Mouse (Mus musculus) right cerebral cortex, postnatal 10 days (tissue): ENCODE results near the gene Cldn10.
A peak's percentile ranks its signal among the peaks of the same experiment; 100 is the strongest.

ENCODE experiments used
- DNase-seq, 2 experiments: peaks; one replicate each; pipeline ENCODE4 v3.0.0; 2021; ENCODE audit warnings: low spot score in 2 of 2

Gene Cldn10

GRCm38 (mm10) chr14:118787621-118788020 is at the start of gene Cldn10:
Cldn10 (plus strand) TSS chr14:118787908.
- DNase-seq = no peak

- DNase-seq = no peak
These were observed 45.9 kb upstream of the Cldn10 start for GRCm38 (mm10) chr14:118741780-118742179.

- DNase-seq = no peak
These were observed 44.8 kb upstream of the Cldn10 start for GRCm38 (mm10) chr14:118742862-118743261.

GRCm38 (mm10) chr14:118749068-118749467 is 38.6 kb upstream of the Cldn10 start:
- peak in 1 of 2 experiments; percentile 4 for DNase-seq

- DNase-seq = peak in 1 of 2 experiments; percentile 3
These were observed 38.0 kb upstream of the Cldn10 start for GRCm38 (mm10) chr14:118749715-118750114.

GRCm38 (mm10) chr14:118750505-118751192 is 37.1 kb upstream of the Cldn10 start:
- DNase-seq = peak in 1 of 2 experiments; percentile 10

- DNase-seq = peak in 1 of 2 experiments; percentile 0
These were observed 36.4 kb upstream of the Cldn10 start for GRCm38 (mm10) chr14:118751193-118751753.

DNA sequence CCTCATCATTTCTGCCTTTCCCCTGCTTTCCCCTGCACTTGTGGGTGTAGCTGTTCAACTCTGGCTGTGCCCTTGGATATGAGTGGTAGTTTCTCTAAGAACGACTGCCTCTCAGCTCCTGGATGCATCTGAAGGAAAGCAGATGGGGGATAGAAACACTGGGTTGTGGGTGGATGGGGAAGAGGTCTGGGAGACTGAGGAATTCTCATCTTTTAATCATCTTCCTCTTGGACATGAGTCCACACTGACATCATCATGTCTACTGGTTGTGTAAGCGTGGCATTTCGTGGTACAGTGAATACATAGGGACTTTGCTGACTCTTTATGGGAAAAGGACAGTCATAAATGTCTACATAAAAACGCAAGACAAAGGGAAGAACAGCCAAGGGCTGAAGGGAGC is 31.7 kb upstream of the Cldn10 start:
- DNase-seq = peak in 1 of 2 experiments; percentile 12

- DNase-seq = peak in 1 of 2 experiments; percentile 15
These were observed 31.1 kb upstream of the Cldn10 start for GRCm38 (mm10) chr14:118756566-118756965.

GRCm38 (mm10) chr14:118763362-118763761 is 24.3 kb upstream of the Cldn10 start:
- DNase-seq = peak in 1 of 2 experiments; percentile 12

- no peak for DNase-seq
These were observed 23.7 kb upstream of the Cldn10 start for GRCm38 (mm10) chr14:118763917-118764495.

GRCm38 (mm10) chr14:118765306-118765705 is 22.4 kb upstream of the Cldn10 start:
- peak in 1 of 2 experiments; percentile 14 for DNase-seq

DNA sequence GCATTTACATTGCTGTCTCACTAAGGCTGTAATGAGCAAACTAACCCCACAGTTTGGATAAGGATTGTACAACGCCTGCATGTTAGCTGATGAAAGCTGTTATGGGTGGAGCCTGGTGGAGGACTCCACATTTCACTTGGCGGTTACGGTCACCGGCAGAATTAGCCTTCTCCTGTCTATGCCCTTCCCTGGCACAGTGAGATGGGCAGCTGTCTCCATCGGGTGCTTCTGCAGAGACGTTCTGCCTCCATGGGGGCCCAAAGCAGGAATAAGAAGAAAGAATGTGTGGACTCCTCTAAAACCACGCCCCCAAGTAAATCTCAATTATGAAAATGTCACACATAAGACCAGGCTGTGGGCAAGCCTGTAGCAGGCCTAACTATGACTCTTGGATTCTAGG is 21.8 kb upstream of the Cldn10 start:
- DNase-seq = peak in 1 of 2 experiments; percentile 7

DNA sequence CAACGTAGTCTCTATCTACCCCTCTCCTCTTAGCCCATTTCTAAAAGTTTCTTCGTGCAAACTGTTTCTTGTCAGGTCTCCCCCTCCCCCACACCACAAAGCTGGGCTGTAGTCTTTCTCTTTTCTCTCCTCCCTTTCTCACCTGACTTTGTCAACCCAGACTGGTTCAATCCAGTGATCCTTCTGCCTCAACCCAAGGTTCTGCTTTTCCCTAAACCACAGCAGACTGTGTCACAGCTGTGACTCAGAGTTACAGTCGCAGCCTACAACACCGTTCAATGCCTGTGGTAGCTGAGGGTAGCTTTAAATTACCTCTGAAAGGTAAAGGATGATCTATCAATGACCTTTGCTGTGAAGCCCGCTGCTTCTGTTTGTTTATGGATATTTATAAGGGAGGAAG is 21.3 kb upstream of the Cldn10 start:
- peak in 1 of 2 experiments; percentile 9 for DNase-seq

DNA sequence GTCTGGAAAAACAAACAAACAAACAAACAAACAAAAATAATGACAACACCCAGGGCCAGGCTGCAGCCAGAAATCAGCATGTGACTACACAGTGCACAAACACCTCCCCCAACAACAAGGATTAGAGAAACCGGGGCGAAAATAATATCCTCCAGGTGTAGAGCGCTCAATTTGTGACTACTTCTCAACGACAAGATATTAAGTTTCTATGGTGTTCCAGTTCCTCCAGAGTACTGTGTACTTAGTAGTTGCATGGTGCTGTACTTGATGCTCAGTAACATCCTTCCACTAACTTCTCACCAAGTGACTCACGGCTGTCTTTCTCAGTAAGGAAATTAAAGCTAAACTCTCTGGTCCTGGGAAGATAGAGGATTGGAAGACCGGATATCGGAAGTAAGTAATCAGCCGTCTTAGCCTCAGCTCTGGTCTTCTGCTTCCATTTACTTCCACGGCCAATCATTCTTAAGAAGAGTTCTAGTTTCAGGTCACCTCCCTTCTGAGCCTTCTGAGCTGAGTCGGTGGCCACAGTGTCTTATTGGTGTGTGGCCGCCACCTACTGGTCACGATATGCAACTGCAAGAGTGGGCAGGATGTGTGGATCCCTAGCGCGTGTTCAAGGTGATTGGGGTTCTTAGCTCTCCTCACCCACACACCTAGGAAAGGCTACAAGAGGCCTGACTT is 19.9 kb upstream of the Cldn10 start:
- DNase-seq = peak; percentile 84 to 87

DNA sequence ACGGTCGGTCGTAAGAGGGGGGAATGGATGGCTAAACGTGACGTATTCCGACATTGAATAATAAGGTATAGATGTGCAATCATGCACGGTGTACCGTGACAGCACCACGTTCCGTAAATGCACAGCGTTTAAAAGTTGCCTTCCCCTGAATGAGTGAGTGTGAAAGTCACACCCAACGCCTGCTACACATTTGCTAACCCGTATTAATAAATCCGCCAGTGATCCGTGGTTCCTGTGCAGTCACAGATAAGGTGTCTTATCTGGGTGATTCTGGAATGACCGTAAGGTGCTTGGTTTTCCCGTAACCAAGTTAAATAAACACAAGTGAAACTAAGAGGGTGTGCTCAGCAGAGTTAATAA is 19.4 kb upstream of the Cldn10 start:
- DNase-seq = no peak

GRCm38 (mm10) chr14:118773668-118774067 is 14.0 kb upstream of the Cldn10 start:
- no peak for DNase-seq

GRCm38 (mm10) chr14:118774507-118775428 is 12.9 kb upstream of the Cldn10 start:
- peak; percentile 20 to 21 for DNase-seq

DNA sequence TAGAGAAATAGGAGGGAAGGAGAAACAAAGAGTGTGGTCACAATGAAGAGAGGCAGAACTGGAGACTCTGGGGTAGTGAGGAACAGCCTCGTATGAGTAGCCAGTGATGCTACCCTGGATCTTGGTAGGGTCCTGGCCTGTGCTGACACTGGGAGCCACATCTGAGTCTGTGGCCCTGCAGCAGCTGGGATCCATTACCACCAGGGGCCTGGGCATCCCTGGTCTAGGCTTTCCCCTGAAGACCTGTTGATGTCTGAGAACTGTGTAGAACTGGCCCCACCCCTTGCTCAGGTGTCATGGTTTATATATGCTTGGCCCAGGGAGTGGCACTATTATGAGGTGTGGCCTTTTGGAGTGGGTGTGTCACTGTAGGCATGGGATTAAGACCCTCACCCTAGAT is 12.2 kb upstream of the Cldn10 start:
- peak; percentile 8 to 10 for DNase-seq

GRCm38 (mm10) chr14:118776372-118776771 is 11.3 kb upstream of the Cldn10 start:
- DNase-seq = peak; percentile 4 to 8

- peak; percentile 7 to 8 for DNase-seq
These were observed 10.2 kb upstream of the Cldn10 start for GRCm38 (mm10) chr14:118777478-118777877.
